Mouse (Mus musculus) CD4-positive, CD25-positive, alpha-beta regulatory T cell, adult 9 weeks (primary cell): ENCODE results near the gene Hist1h1d. TPM values are rescaled to one million over a fixed set of nuclear protein-coding genes. Genes with fewer than 3 reads are reported as not detected.

Source experiments
- polyA plus RNA-seq: library from polyadenylated mRNA; unstranded; fragments of 100-300 nt; shearing (Covaris generic); gene quantifications from one replicate; pipeline ENCODE4 v1.2.1, GENCODE M21; 2017

Hist1h1d gene
- polyA plus RNA-seq: 0.20 TPM

GRCm38 (mm10) chr13:23552962-23553361 lies at the start of gene Hist1h1d:
TSS of gene Hist1h1d (plus strand) at chr13:23553262.

GRCm38 (mm10) chr13:23530901-23531875 lies 21.9 kb upstream of the Hist1h1d start, which contains the start of gene Hist1h4h:
TSS of gene Hist1h4h (plus strand) at chr13:23531050.

GRCm38 (mm10) chr13:23533560-23534367 lies 19.3 kb upstream of the Hist1h1d start, which contains the start of gene Hist1h2af:
TSS of gene Hist1h2af (plus strand) at chr13:23533906.

GRCm38 (mm10) chr13:23535137-23536075 lies 17.7 kb upstream of the Hist1h1d start, which contains the start of gene Hist1h3g:
TSS of gene Hist1h3g (plus strand) at chr13:23535422.

GRCm38 (mm10) chr13:23542999-23543607 lies 10.0 kb upstream of the Hist1h1d start, which contains the start of gene Hist1h2bh:
TSS of gene Hist1h2bh (minus strand) at chr13:23543392.

GRCm38 (mm10) chr13:23543965-23544786 lies 8.9 kb upstream of the Hist1h1d start, which contains the start of gene Hist1h3f:
TSS of gene Hist1h3f (plus strand) at chr13:23544052.

GRCm38 (mm10) chr13:23551146-23551834 lies 1.8 kb upstream of the Hist1h1d start, which contains the start of gene Hist1h4f:
TSS of gene Hist1h4f (minus strand) at chr13:23551648.

GRCm38 (mm10) chr13:23561883-23562659 lies 9.0 kb downstream of the Hist1h1d start, which contains the start of gene Hist1h3e:
TSS of gene Hist1h3e (minus strand) at chr13:23562369.

GRCm38 (mm10) chr13:23571022-23571503 lies 18.0 kb downstream of the Hist1h1d start, which contains the start of the genes Hist1h2ae and Hist1h2bg:
TSS of gene Hist1h2ae (minus strand) at chr13:23571220.
TSS of gene Hist1h2bg (plus strand) at chr13:23571396.

GRCm38 (mm10) chr13:23573898-23574524 lies 20.9 kb downstream of the Hist1h1d start, which contains the start of the genes Hist1h2bf and Hist1h2ad:
TSS of gene Hist1h2bf (minus strand) at chr13:23574196.
TSS of gene Hist1h2ad (plus strand) at chr13:23574381.

GRCm38 (mm10) chr13:23575271-23575851 lies 22.3 kb downstream of the Hist1h1d start, which contains the start of gene Hist1h3d:
TSS of gene Hist1h3d (plus strand) at chr13:23575763.

GRCm38 (mm10) chr13:23581408-23582218 lies 28.6 kb downstream of the Hist1h1d start, which contains the start of gene Hist1h4d:
TSS of gene Hist1h4d (plus strand) at chr13:23581598.

